ENCODE assay signal across 19 mouse cellular contexts in genomic region chr1:166394770-166395169, GRCm38 (mm10).
"Had no signal": no experiment of that assay in that cellular context is flagged by ENCODE, and none has a peak within 500 bp of the region (broad histone marks: within the 10 kb centered on the region; RNA-seq: fewer than 3 reads in every experiment).

No protein-coding gene starts in this region.

- H3K27me3 ChIP-seq: lung, embryonic 15.5 days; megakaryocyte, embryonic 14.5 days; midbrain, embryonic 13.5 days; midbrain, embryonic 15.5 days; neural tube, embryonic 12.5 days had no signal

- H3K9me3 ChIP-seq: lung, embryonic 15.5 days; megakaryocyte, embryonic 14.5 days; midbrain, embryonic 13.5 days; midbrain, embryonic 15.5 days; neural tube, embryonic 12.5 days had no signal

- H3K9ac ChIP-seq: liver, embryonic 14.5 days; lung, embryonic 15.5 days; midbrain, embryonic 13.5 days; midbrain, embryonic 15.5 days; neural tube, embryonic 12.5 days had no signal

- H3K4me2 ChIP-seq: lung, embryonic 15.5 days; midbrain, embryonic 13.5 days; midbrain, embryonic 15.5 days; neural tube, embryonic 12.5 days had no signal

- ATAC-seq: lung, postnatal 0 days; midbrain, embryonic 13.5 days; midbrain, embryonic 15.5 days had no signal

- H3K4me3 ChIP-seq: lung, embryonic 15.5 days; megakaryocyte, embryonic 14.5 days; midbrain, embryonic 13.5 days; midbrain, embryonic 15.5 days; neural tube, embryonic 12.5 days had no signal

- H3K4me1 ChIP-seq: lung, embryonic 15.5 days; midbrain, embryonic 13.5 days; midbrain, embryonic 15.5 days; neural tube, embryonic 12.5 days had no signal

- DNase-seq: lung, adult 2 months; lung, postnatal 14 days; lung, postnatal 36 days; retina, postnatal 1 day; right cerebral cortex, adult 18-20 months; right cerebral cortex, postnatal 25 days; right cerebral cortex, postnatal 4 days; spleen, adult 18-20 months; thymus, adult 2 months; thymus, postnatal 25 days; thymus, postnatal 4 days had no signal

- H3K27ac ChIP-seq: liver, embryonic 14.5 days; lung, embryonic 15.5 days; macrophage; midbrain, embryonic 13.5 days; midbrain, embryonic 15.5 days; neural tube, embryonic 12.5 days had no signal
